Mouse (Mus musculus): ENCODE measurements around the gene Klrb1. TPM values are rescaled to one million over a fixed set of nuclear protein-coding genes. Genes with fewer than 3 reads are reported as not detected.

Klrb1 gene
- total RNA-seq, 2 experiments from 2014 or later, result not detected

DNA sequence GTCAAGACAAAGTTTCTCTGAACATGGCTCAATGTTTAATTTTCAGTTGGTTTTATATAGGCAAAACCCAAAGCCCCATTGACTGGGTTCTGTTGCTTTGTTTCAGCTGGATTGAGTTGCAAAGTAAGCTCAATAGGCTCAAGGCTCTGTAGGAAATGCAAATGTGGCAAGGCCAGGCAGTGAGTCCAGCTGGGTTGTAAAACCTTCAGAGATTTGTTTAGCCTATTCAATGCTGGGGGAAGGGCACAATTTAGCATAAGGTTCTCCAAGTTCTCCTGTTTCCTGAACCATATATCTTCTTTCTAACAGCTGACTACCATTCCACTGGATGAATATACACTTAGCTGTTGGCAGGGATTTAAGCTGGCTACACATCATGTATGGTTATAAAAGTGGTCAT lies 12.0 kb upstream of the Klrb1 start:
- no peak for DNase-seq

DNA sequence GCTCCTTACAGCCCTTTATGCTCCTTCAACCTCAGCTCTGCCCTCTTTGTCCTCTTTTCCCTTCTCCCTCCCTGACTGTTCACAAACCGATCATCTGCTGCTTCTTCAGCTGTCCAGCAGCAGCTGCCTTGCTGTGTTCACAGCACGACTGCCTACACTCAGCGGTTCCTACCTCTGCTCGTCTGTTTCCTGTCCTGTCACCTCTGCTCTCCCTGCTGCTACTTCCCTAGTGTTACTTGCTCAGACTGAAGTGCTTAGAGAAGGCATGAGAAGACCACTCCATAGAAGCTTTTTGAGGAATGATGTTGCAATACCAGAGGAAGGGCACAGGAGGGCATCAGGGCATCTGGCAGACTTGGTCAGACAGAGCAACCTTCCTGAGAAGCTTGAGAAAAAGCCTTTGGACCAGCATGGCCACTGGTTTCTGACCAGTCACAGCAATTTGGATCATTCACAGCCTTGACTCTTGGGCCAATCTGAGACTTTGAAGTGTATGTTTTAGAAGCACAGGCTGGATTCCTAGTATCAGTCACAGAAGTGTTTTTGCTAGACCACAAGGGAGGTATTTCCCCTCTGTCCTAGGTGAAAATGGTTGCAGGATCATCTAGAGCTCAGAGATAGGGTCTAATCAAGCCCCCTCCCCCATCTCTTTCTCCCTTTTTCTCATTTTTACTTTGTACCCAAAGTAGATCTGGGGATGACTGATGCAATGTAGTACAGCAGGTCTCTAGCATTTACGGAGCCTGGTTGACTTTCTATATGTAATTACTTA lies 11.2 kb upstream of the Klrb1 start:
- no peak for DNase-seq

DNA sequence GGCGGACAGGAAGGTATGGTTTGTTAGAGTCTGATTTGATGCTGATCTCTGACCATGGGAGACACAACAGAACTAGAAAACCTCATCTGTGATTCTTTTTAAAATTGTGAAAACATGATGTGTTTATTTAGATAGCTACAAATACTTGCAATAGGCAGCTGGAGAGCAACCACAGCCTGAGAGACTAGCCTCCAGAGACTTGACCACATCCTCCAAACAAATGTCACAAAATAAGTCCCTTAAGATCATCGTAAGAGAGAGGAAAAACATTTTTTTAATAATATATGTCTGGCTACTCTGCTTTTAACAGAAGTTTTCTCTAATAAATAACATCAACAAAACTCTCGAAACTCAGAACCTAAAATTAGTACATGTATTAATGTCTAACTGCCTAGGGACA lies 9.2 kb upstream of the Klrb1 start:
- DNase-seq, result no peak

DNA sequence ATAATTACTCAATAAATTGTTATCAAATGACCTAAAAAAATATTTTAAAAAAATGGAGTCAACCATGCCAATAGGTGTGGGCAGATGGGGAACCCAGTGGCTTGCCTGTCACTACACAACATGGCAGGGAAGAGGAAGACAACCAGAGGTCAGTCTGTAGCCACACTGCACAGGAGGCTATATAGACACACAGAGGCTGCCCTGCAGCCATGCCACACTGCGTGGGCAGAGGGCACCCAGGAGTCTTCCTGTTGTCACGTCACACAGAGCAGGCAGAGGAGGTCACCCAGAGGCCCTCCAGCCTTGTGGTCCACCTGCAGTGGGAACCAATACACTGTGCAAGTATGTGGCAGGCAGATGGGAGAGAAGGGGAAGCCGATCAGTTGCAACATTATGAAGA lies 21.2 kb downstream of the Klrb1 start:
- no peak for DNase-seq

DNA sequence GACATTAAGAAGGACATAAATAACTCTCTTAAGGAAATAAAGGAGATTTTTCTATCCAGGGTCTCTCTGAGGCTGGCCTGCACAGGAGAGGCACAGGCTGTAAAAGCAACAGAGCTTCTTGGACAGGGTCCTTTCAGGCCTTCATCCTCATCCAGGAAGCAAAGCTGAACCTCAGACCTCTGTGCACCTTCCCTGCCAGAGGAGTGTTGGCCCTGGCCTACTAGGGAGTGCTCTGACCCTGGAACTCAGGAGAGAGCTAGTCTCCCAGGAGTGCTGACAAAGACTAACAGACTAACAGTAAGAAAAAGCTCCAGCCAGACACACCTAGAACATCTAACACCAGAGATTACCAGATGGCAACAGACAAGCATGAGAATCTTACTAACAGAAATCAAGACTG lies 43.3 kb downstream of the Klrb1 start:
- no peak for DNase-seq

DNA sequence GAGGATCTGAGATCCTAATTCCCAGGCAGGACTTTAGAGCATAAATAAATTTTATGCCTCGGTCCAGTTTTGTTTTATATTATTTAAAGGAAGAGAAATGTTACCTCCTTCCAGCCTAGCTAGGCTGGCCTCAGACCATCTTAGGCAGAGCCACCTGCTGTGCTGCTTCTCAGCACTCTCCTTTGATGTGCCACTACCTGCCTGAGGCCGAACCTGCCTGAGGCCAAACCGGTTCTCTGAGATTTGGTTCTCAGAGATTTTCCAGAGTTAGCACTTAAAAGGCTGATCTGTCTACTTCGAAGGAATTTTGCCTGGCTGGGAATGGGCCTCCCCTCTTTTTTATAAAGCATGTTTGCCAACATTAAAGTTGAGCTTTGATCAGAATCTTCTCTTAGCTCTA lies 52.9 kb downstream of the Klrb1 start:
- no peak for DNase-seq

DNA sequence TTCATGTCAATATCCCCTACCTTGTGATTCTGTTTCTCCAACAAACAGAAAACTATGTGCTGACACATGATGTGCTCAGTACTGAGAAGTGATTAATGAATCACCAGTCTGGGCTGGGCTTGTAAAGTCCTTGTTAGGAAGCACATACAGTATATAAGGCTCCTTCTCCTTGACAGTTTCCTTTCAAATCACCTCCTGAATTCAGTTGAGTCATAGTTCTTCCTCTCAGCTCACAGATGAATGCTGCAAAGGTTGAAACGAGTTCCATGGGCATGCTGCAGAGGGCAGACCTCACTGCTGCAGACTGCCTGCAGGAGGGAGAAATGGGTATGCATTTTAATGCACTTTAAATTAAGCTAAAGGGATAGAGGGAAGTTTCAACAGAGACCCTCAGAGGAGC lies 60.7 kb downstream of the Klrb1 start, which contains the start of gene Clec2h:
Gene Clec2h (plus strand): TSS at position 180 of the 400 bp plus-strand sequence.
- no peak for DNase-seq

DNA sequence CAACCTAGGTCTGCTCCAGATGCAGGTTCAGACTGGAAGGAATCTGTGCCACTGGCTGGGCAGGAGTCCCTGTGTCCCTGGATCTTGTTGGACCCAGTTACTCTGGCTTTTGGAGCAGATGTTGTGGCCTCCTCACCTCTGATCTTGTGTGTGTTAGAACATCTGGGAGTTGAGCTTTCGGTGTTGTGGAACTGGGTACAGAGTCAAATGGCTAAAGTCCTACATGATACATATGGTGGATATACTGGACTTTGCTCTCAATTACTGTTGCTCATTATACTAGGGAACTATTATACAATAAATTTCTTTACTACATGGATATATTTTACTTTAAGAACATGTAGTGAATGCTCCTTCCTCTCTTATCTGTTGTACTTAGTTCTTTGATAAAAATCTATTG lies 61.6 kb downstream of the Klrb1 start:
- DNase-seq, result no peak

Other genes with a start within 250 kb of the Klrb1 start
- gene Pzp, start 196.3 kb downstream of the Klrb1 start, total RNA-seq (2021), result not detected
- gene A2ml1, start 141.5 kb downstream of the Klrb1 start, total RNA-seq (2021), result not detected
- gene Klrb1a, start 99.5 kb downstream of the Klrb1 start, total RNA-seq (2021), result not detected
- not detected for gene Clec2h, start 60.7 kb downstream of the Klrb1 start, total RNA-seq (2021)
- not detected for gene Klrb1c, start 66.2 kb upstream of the Klrb1 start, total RNA-seq (2021)
- gene Gm44511, start 103.3 kb upstream of the Klrb1 start, total RNA-seq (2021), result not detected
- not detected for gene Klrb1b, start 103.3 kb upstream of the Klrb1 start, total RNA-seq (2021)
- not detected for gene Clec2i, start 164.5 kb upstream of the Klrb1 start, total RNA-seq (2021)
- under 1 TPM in 1 of 2 experiments, not detected in 1; 0.27 TPM for gene BC035044, start 168.1 kb upstream of the Klrb1 start, total RNA-seq (2021)
- gene Clec2g, start 211.3 kb upstream of the Klrb1 start, total RNA-seq (2021), result 1 to 10 TPM; 3.7 to 4.0 TPM

Data from gastrocnemius, postnatal 25 days (tissue).